Mouse (Mus musculus) spleen, adult 2 months (tissue): ENCODE data around the gene Ssh2. TPM values are rescaled to one million over a fixed set of nuclear protein-coding genes. Genes with fewer than 3 reads are reported as not detected.
"Not testable (repeated sequence)": the region's sequence is repeated elsewhere in the genome, so short reads cannot be mapped to it uniquely, and the experiment has no call there.

ENCODE experiments used
- DNase-seq, 2 experiments: peaks; one replicate each; pipeline versions ENCODE4 v3.0.0 to v3.0.0-alpha.2; 2012 to 2021; ENCODE audit warnings: low spot score in 2 of 2, low read depth in 1 of 2
- H3K27ac ChIP-seq: fragments of 200-500 bp; 2 replicates; pipeline ENCODE4 v1.5.1; 2012; ENCODE audit warnings: low read length, inconsistent platforms; ENCODE audit not compliant: insufficient read depth
- H3K27me3 ChIP-seq: fragments of 200-500 bp; 2 replicates; pipeline ENCODE4 v1.6.1; 2012; ENCODE audit warnings: mild to moderate bottlenecking, moderate library complexity, low read length, inconsistent platforms; ENCODE audit not compliant: control insufficient read depth, insufficient read depth
- H3K36me3 ChIP-seq: fragments of 200-500 bp; 2 replicates; pipeline ENCODE4 v1.6.1; 2012; ENCODE audit warnings: mild to moderate bottlenecking, low read length, inconsistent platforms; ENCODE audit not compliant: control insufficient read depth, insufficient read depth
- H3K4me1 ChIP-seq: fragments of 200-500 bp; 2 replicates; pipeline ENCODE4 v1.6.1; 2011; ENCODE audit warnings: inconsistent platforms; ENCODE audit not compliant: control insufficient read depth, insufficient read depth, insufficient read length
- H3K4me3 ChIP-seq: fragments of 200-500 bp; 2 replicates; pipeline ENCODE4 v1.5.1; 2011; ENCODE audit warnings: mild to moderate bottlenecking, inconsistent platforms; ENCODE audit not compliant: insufficient read depth, insufficient read length; ENCODE audit errors: extremely low read depth
- CTCF ChIP-seq: fragments of 200-500 bp; IDR thresholded peaks from 2 replicates; pipeline ENCODE4 v1.5.1; 2011; ENCODE audit warnings: mild to moderate bottlenecking, inconsistent platforms; ENCODE audit not compliant: insufficient read depth, insufficient read length, insufficient replicate concordance; ENCODE audit errors: extremely low read depth
- POLR2A ChIP-seq: fragments of 200-500 bp; IDR thresholded peaks from 2 replicates; pipeline ENCODE4 v1.6.1; 2011; ENCODE audit warnings: low read depth, low read length, inconsistent platforms
- WGBS: fragments of 180-500 bp; shearing (Covaris S2); methylation state at CpG from one replicate; pipeline ENCODE4 v1.1.7; 2018; 5-methylcytosine and 5-hydroxymethylcytosine counted together
- polyA plus RNA-seq: library from polyadenylated mRNA; depleted of rRNA; stranded (reverse); fragments of >200 nt; gene quantifications from 2 replicates; pipeline ENCODE4 v1.2.3, GENCODE M21; 2012

Ssh2 gene
- polyA plus RNA-seq, 1 experiment = 21.2 TPM

GRCm38 (mm10) chr11:77372196-77372904, 156.3 kb downstream of the Ssh2 start:
- Histone ChIP-seq H3K27ac (peak overlapping the region; percentile 89), H3K36me3 (no peaks in the 10 kb centered on the region), H3K4me3 (no peak overlapping the region), H3K27me3 (no peaks in the 10 kb centered on the region), H3K4me1 (peaks cover 20% of the 10 kb centered on the region)
- TF ChIP-seq CTCF = no peak
- TF ChIP-seq POLR2A = no peak
- 3% methylated on average over 8 of the region's 8 CpGs for WGBS
- DNase-seq = peak in 1 of 2 experiments; percentile 55

GRCm38 (mm10) chr11:77378622-77379021, 162.5 kb downstream of the Ssh2 start:
- Histone ChIP-seq H3K4me3 (no peak overlapping the region), H3K4me1 (no peaks in the 10 kb centered on the region; the same call in 1 of the 2 replicates), H3K27ac (no peak overlapping the region), H3K27me3 (no peaks in the 10 kb centered on the region), H3K36me3 (no peaks in the 10 kb centered on the region)
- TF ChIP-seq CTCF (no peak), POLR2A (no peak)
- no peak for DNase-seq
- WGBS = 97% methylated on average over 2 of the region's 2 CpGs

GRCm38 (mm10) chr11:77381174-77381573, 165.1 kb downstream of the Ssh2 start:
- Histone ChIP-seq H3K4me1 (peaks cover 11% of the 10 kb centered on the region), H3K36me3 (no peaks in the 10 kb centered on the region), H3K4me3 (no peak overlapping the region), H3K27me3 (no peaks in the 10 kb centered on the region), H3K27ac (no peak overlapping the region)
- WGBS = 88% methylated on average over 3 of the region's 3 CpGs
- DNase-seq = no peak
- TF ChIP-seq POLR2A (no peak), CTCF (no peak)

- TF ChIP-seq POLR2A (no peak), CTCF (no peak)
- no peak overlapping the region for H3K4me3 ChIP-seq
- DNase-seq = no peak
- 57% methylated on average over 3 of the region's 3 CpGs for WGBS
- peak overlapping the region; percentile 32 for H3K27ac ChIP-seq
- peaks cover 13% of the 10 kb centered on the region for H3K4me1 ChIP-seq
- no peaks in the 10 kb centered on the region for H3K27me3 ChIP-seq
- H3K36me3 ChIP-seq = no peaks in the 10 kb centered on the region
Measured at GRCm38 (mm10) chr11:77384151-77384550, 168.1 kb downstream of the Ssh2 start.

- Histone ChIP-seq H3K27me3 (no peaks in the 10 kb centered on the region), H3K4me3 (no peak overlapping the region), H3K36me3 (no peaks in the 10 kb centered on the region), H3K4me1 (peaks cover 13% of the 10 kb centered on the region), H3K27ac (peak overlapping the region; percentile 71)
- WGBS = 4% methylated on average over 3 of the region's 3 CpGs
- peak; percentile 60 to 84 for DNase-seq
- no peak for TF ChIP-seq POLR2A
- no peak for TF ChIP-seq CTCF
Measured at GRCm38 (mm10) chr11:77385706-77386690, 169.9 kb downstream of the Ssh2 start.

- not testable (repeated sequence) for DNase-seq, H3K4me3 ChIP-seq, H3K27me3 ChIP-seq, H3K27ac ChIP-seq, H3K36me3 ChIP-seq
- H3K4me1 ChIP-seq = peaks cover 13% of the 10 kb centered on the region
- WGBS = 94% methylated on average over 3 of the region's 3 CpGs
Measured at GRCm38 (mm10) chr11:77388197-77388596, 172.1 kb downstream of the Ssh2 start.
